Mouse (Mus musculus): ENCODE data around the gene Gm3642. TPM values are rescaled to one million over a fixed set of nuclear protein-coding genes. Genes with fewer than 3 reads are reported as not detected.
"Not testable (repeated sequence)": the region's sequence is repeated elsewhere in the genome, so short reads cannot be mapped to it uniquely, and the experiment has no call there.

Gm3642 gene
- not detected in 2 replicates for polyA plus RNA-seq (2015; fragmentation: Nextera tagmentation; extraction: Ambion mirVana)

DNA sequence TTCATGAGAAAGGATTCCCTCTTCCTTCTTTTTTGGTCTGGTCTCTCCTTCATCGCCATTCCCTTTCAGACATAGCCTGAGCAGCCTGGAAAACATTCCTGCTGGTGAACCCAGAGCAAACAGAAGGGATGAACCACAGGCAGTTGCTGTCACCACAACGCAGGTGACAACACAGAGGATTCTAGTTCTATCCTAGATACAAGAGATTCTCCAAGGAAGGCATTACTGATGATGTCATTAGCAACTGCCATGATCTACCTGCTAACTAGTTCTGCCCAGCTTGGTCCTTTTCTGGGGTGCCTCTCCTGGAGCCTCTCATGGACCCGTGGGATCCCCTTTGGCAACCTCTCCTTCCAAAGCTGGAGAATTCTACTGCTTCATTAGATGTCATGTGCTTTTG lies at the start of gene Gm3642:
TSS of gene Gm3642 (minus strand) at position 101 of the 400 bp plus-strand sequence.
- no CpG with 5 or more reads among the region's 3 CpGs for WGBS
- ATAC-seq (ENCODE audit: low FRiP score, low TSS enrichment), result not testable (repeated sequence)

DNA sequence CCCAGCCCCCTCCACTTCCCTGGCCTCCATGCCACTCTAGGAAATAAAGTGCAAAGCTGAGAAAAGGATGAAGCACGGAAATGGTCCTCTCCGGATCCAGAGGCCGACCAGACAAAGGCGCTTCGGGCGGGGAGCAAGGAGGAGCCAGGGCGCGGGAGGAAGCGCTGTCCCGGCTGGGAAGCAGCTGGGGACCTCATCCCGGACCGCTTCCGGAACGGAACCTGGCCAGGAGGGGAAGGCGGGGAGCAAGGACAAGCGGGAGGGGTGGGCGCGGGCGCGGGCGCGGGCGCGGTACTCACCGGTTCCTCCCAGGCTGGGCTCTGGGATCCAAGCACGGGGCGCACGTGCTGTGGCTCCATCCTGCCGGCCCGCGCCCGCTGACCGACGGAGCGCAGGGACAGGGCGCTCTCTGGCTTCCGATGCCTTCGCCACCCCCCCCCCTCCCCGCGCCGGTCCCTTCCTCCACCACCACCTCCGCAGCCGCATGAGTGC lies 49.5 kb upstream of the Gm3642 start, which contains the start of gene Gm3667:
TSS of gene Gm3667 (minus strand) at position 442 of the 492 bp plus-strand sequence.
- H3K9ac ChIP-seq (replicated peaks; ENCODE audit: low read length); ATAC-seq (ENCODE audit: low FRiP score, low TSS enrichment); H3K27me3 ChIP-seq (ENCODE audit: insufficient read depth, low read length); H3K27ac ChIP-seq (ENCODE audit: low read length); H3K36me3 ChIP-seq (ENCODE audit: insufficient read depth, low read length); H3K9me3 ChIP-seq (ENCODE audit: low read length); H3K4me1 ChIP-seq (ENCODE audit: insufficient read depth, low read length): not testable (repeated sequence)
- Histone ChIP-seq H3K4me3 (ENCODE audit: low read length) (peak within 1 kb of the TSS; percentile 41), H3K4me2 (replicated peaks; ENCODE audit: low read depth, low read length) (peak within 1 kb of the TSS; percentile 55)
- WGBS, result 0% methylated on average over 8 of the region's 43 CpGs

More for the DNA sequence above, at the start of gene Gm3642:
- not testable (repeated sequence) for H3K27ac ChIP-seq (ENCODE audit: low read length); H3K4me1 ChIP-seq (ENCODE audit: insufficient read depth, low read length); H3K27me3 ChIP-seq (ENCODE audit: insufficient read depth, low read length); H3K4me3 ChIP-seq (ENCODE audit: low read length); H3K36me3 ChIP-seq (ENCODE audit: insufficient read depth, low read length); H3K4me2 ChIP-seq (replicated peaks; ENCODE audit: low read depth, low read length); H3K9ac ChIP-seq (replicated peaks; ENCODE audit: low read length); H3K9me3 ChIP-seq (ENCODE audit: low read length)

GRCm38 (mm10) chr14:6888811-6889210 lies 48.7 kb upstream of the Gm3642 start:
- not testable (repeated sequence) for H3K27ac ChIP-seq (ENCODE audit: low read length); H3K9ac ChIP-seq (replicated peaks; ENCODE audit: low read length); ATAC-seq (ENCODE audit: low FRiP score, low TSS enrichment); H3K4me1 ChIP-seq (ENCODE audit: insufficient read depth, low read length); H3K4me3 ChIP-seq (ENCODE audit: low read length); H3K27me3 ChIP-seq (ENCODE audit: insufficient read depth, low read length); H3K36me3 ChIP-seq (ENCODE audit: insufficient read depth, low read length); H3K9me3 ChIP-seq (ENCODE audit: low read length)
- WGBS, result 14% methylated on average over 2 of the region's 5 CpGs
- peak overlapping the region; percentile 55; the same call in 1 of the 2 replicates for H3K4me2 ChIP-seq (replicated peaks; ENCODE audit: low read depth, low read length)

- H3K4me2 ChIP-seq (replicated peaks; ENCODE audit: low read depth, low read length); H3K4me1 ChIP-seq (ENCODE audit: insufficient read depth, low read length); H3K27ac ChIP-seq (ENCODE audit: low read length); H3K27me3 ChIP-seq (ENCODE audit: insufficient read depth, low read length); H3K9ac ChIP-seq (replicated peaks; ENCODE audit: low read length); H3K4me3 ChIP-seq (ENCODE audit: low read length); ATAC-seq (ENCODE audit: low FRiP score, low TSS enrichment); H3K9me3 ChIP-seq (ENCODE audit: low read length); H3K36me3 ChIP-seq (ENCODE audit: insufficient read depth, low read length): not testable (repeated sequence)
- WGBS, result 79% methylated on average over 3 of the region's 3 CpGs
These were observed 16.8 kb downstream of the Gm3642 start for GRCm38 (mm10) chr14:6823297-6823696.

Other genes starting within 250 kb of the Gm3642 start
- 0.26 TPM in 1 of 2 replicates, not detected in the other for gene Gm3629, start 249.7 kb downstream of the Gm3642 start, polyA plus RNA-seq (2015; fragmentation: Nextera tagmentation; extraction: Ambion mirVana)
- not detected in 2 replicates for gene Gm3460, start 217.9 kb downstream of the Gm3642 start, polyA plus RNA-seq (2015; fragmentation: Nextera tagmentation; extraction: Ambion mirVana)
- 0.22 TPM in 1 of 2 replicates, not detected in the other for gene Gm10251, start 156.1 kb downstream of the Gm3642 start, polyA plus RNA-seq (2015; fragmentation: Nextera tagmentation; extraction: Ambion mirVana)
- gene Gm8050, start 120.1 kb downstream of the Gm3642 start, polyA plus RNA-seq (2015; fragmentation: Nextera tagmentation; extraction: Ambion mirVana), result not detected in 2 replicates
- 2.6 and 2.7 TPM in 2 replicates for gene Gm3636, start 98.0 kb downstream of the Gm3642 start, polyA plus RNA-seq (2015; fragmentation: Nextera tagmentation; extraction: Ambion mirVana)
- gene Gm8362, start 65.9 kb downstream of the Gm3642 start, polyA plus RNA-seq (2015; fragmentation: Nextera tagmentation; extraction: Ambion mirVana), result not detected in 2 replicates
- gene Gm3667, start 49.7 kb upstream of the Gm3642 start, polyA plus RNA-seq (2015; fragmentation: Nextera tagmentation; extraction: Ambion mirVana), result 0.24 and 0.54 TPM in 2 replicates
- gene Gm6356, start 133.5 kb upstream of the Gm3642 start, polyA plus RNA-seq (2015; fragmentation: Nextera tagmentation; extraction: Ambion mirVana), result not detected in 2 replicates
- 0.57 and 0.64 TPM in 2 replicates for gene Gm10406, start 187.1 kb upstream of the Gm3642 start, polyA plus RNA-seq (2015; fragmentation: Nextera tagmentation; extraction: Ambion mirVana)
- gene Gm3685, start 204.7 kb upstream of the Gm3642 start, polyA plus RNA-seq (2015; fragmentation: Nextera tagmentation; extraction: Ambion mirVana), result not detected in 2 replicates

Data from kidney, embryonic 16.5 days (tissue).